Mouse (Mus musculus) testis, adult 10 weeks (tissue): ENCODE data around the gene Ssr1. TPM values are rescaled to one million over a fixed set of nuclear protein-coding genes. Genes with fewer than 3 reads are reported as not detected.

Experiments used
- polyA plus RNA-seq: library from polyadenylated mRNA; stranded (reverse); fragments of 350-450 nt; fragmentation: Illumina TruSeq; extraction: RNeasy Lipid Tissue Mini Kit (QIAGEN cat#74804); gene quantifications from one replicate; pipeline ENCODE4 v1.2.3, GENCODE M21; 2014; ENCODE audit warnings: low read depth, low replicate concordance

Gene Ssr1
- polyA plus RNA-seq: 197 TPM

GRCm38 (mm10) chr13:37993704-37994404 lies at the start of gene Ssr1:
TSS of gene Ssr1 (minus strand) at chr13:37994217.

GRCm38 (mm10) chr13:38037044-38037687 lies 43.1 kb upstream of the Ssr1 start, which contains the start of gene Cage1:
TSS of gene Cage1 (minus strand) at chr13:38037069.

GRCm38 (mm10) chr13:38036343-38037043 lies 42.5 kb upstream of the Ssr1 start, which contains the start of gene Riok1:
TSS of gene Riok1 (plus strand) at chr13:38036995.

Other genes starting within 250 kb of the Ssr1 start
- gene Rreb1, start 215.8 kb downstream of the Ssr1 start, polyA plus RNA-seq: 3.2 TPM
- gene Riok1, start 42.8 kb upstream of the Ssr1 start, polyA plus RNA-seq: 44.2 TPM
- 507 TPM for gene Cage1, start 42.9 kb upstream of the Ssr1 start, polyA plus RNA-seq
- gene Dsp, start 157.1 kb upstream of the Ssr1 start, polyA plus RNA-seq: 0.52 TPM
- gene Snrnp48, start 210.7 kb upstream of the Ssr1 start, polyA plus RNA-seq: 24.7 TPM